Mouse (Mus musculus) heart, postnatal 0 days (tissue): ENCODE data around the gene Grb2. TPM values are rescaled to one million over a fixed set of nuclear protein-coding genes. Genes with fewer than 3 reads are reported as not detected.

Experiments
- ATAC-seq: fragments of 200-750 bp; cut with Nextera tagmentation; 2 replicates; pipeline ENCODE4 v1.8.0; 2017; ENCODE audit warnings: low read depth, moderate number of reproducible peaks, moderate library complexity; ENCODE audit not compliant: insufficient read depth
- DNase-seq: peaks from one replicate; pipeline ENCODE4 v3.0.0-alpha.2; 2016; ENCODE audit warnings: low spot score
- H3K27ac ChIP-seq: fragments of 300-500 bp; sonication (generic); 2 replicates; pipeline ENCODE4 v1.5.1; 2014; ENCODE audit warnings: low read depth, mild to moderate bottlenecking
- H3K27me3 ChIP-seq: fragments of 300-500 bp; sonication (generic); 2 replicates; pipeline ENCODE4 v1.6.1; 2014; ENCODE audit warnings: low read length, mixed read lengths; ENCODE audit not compliant: control insufficient read depth, insufficient read depth
- H3K36me3 ChIP-seq: fragments of 300-500 bp; sonication (generic); replicated peaks from 2 replicates; pipeline ENCODE4 v1.6.1; 2014; ENCODE audit warnings: low read length, mixed read lengths; ENCODE audit not compliant: control insufficient read depth, insufficient read depth
- H3K4me1 ChIP-seq: fragments of 300-500 bp; sonication (generic); 2 replicates; pipeline ENCODE4 v1.6.1; 2014; ENCODE audit warnings: antibody characterized with exemption; ENCODE audit not compliant: control insufficient read depth, insufficient read depth
- H3K4me2 ChIP-seq: fragments of 300-500 bp; sonication (generic); 2 replicates; pipeline ENCODE4 v1.6.1; 2014; ENCODE audit warnings: low read depth, mild to moderate bottlenecking, low read length, moderate library complexity
- H3K4me3 ChIP-seq: fragments of 300-500 bp; sonication (generic); 2 replicates; pipeline ENCODE4 v1.5.1; 2014; ENCODE audit warnings: low read depth, low read length
- H3K9ac ChIP-seq: fragments of 300-500 bp; sonication (generic); replicated peaks from 2 replicates; pipeline ENCODE4 v1.6.1; 2014; ENCODE audit warnings: low read depth, low read length, mixed read lengths
- H3K9me3 ChIP-seq: fragments of 300-500 bp; sonication (generic); replicated peaks from 2 replicates; pipeline ENCODE4 v1.6.1; 2016; ENCODE audit warnings: low read length; ENCODE audit not compliant: control insufficient read depth
- CTCF ChIP-seq: IDR thresholded peaks from 2 replicates; pipeline ENCODE4 v1.5.1; 2016; ENCODE audit warnings: antibody characterized with exemption, control low read depth, low read depth
- EP300 ChIP-seq: IDR thresholded peaks from 2 replicates; pipeline ENCODE4 v1.6.1; 2016; ENCODE audit warnings: antibody characterized with exemption, low read depth
- WGBS: fragments of 180-500 bp; shearing (Covaris S2); extraction: QIAGEN DNeasy Blood & Tissue Kit; methylation state at CpG from one replicate; pipeline ENCODE4 v1.1.7; 2014; 5-methylcytosine and 5-hydroxymethylcytosine counted together
- polyA plus RNA-seq: library from polyadenylated mRNA; unstranded; fragments of >200 nt; fragmentation: Nextera tagmentation; extraction: Ambion mirVana; gene quantifications from 2 replicates; pipeline ENCODE4 v1.2.1, GENCODE M21; 2015
- total RNA-seq: library from RNA; depleted of rRNA; stranded (reverse); fragments of >200 nt; gene quantifications from 2 replicates; pipeline ENCODE4 v1.2.3, GENCODE M21; 2014; ENCODE audit warnings: low replicate concordance

Gene Grb2
- total and polyA plus RNA-seq, 2 experiments from 2014 or later = 96.9 to 126 TPM

- 64% methylated on average over 6 of the region's 6 CpGs for WGBS
- Histone ChIP-seq H3K27me3 (no peaks in the 10 kb centered on the region), H3K4me2 (no peak overlapping the region), H3K4me3 (no peak overlapping the region), H3K4me1 (peaks cover 13% of the 10 kb centered on the region; the same call in 1 of the 2 replicates), H3K9ac (no peak overlapping the region), H3K27ac (no peak overlapping the region), H3K36me3 (peaks cover 31% of the 10 kb centered on the region), H3K9me3 (no peaks in the 10 kb centered on the region)
- no peak for DNase-seq
- no peak for TF ChIP-seq EP300
- no peak for TF ChIP-seq CTCF
- ATAC-seq = no peak
These were observed 91.5 kb downstream of the Grb2 start for GRCm38 (mm10) chr11:115616893-115617292.

- Histone ChIP-seq H3K27me3 (no peaks in the 10 kb centered on the region), H3K27ac (no peak overlapping the region), H3K9me3 (no peaks in the 10 kb centered on the region), H3K4me1 (peaks cover 13% of the 10 kb centered on the region; the same call in 1 of the 2 replicates), H3K4me3 (no peak overlapping the region), H3K36me3 (peaks cover 27% of the 10 kb centered on the region), H3K4me2 (no peak overlapping the region), H3K9ac (no peak overlapping the region)
- WGBS = 90% methylated on average over 7 of the region's 7 CpGs
- DNase-seq (no peak), ATAC-seq (no peak)
- TF ChIP-seq EP300 (no peak), CTCF (no peak)
These were observed 92.0 kb downstream of the Grb2 start for GRCm38 (mm10) chr11:115616371-115616770.

GRCm38 (mm10) chr11:115615875-115616274 lies 92.5 kb downstream of the Grb2 start:
- H3K4me1 ChIP-seq = peaks cover 13% of the 10 kb centered on the region; the same call in 1 of the 2 replicates
- TF ChIP-seq CTCF = no peak
- no peak for TF ChIP-seq EP300
- H3K27ac ChIP-seq = 0 out of 2 replicates have a peak overlapping the region, but pooled peaks have one; percentile 54
- 78% methylated on average over 6 of the region's 6 CpGs for WGBS
- no peaks in the 10 kb centered on the region for H3K27me3 ChIP-seq
- ATAC-seq = no peak
- no peaks in the 10 kb centered on the region for H3K9me3 ChIP-seq
- peaks cover 22% of the 10 kb centered on the region for H3K36me3 ChIP-seq
- no peak for DNase-seq
- no peak overlapping the region for H3K9ac ChIP-seq
- no peak overlapping the region for H3K4me2 ChIP-seq
- H3K4me3 ChIP-seq = no peak overlapping the region

- H3K4me1 ChIP-seq = peaks cover 13% of the 10 kb centered on the region; the same call in 1 of the 2 replicates
- TF ChIP-seq EP300 (no peak), CTCF (no peak)
- H3K4me2 ChIP-seq = no peak overlapping the region
- no peaks in the 10 kb centered on the region for H3K27me3 ChIP-seq
- H3K9ac ChIP-seq = peak overlapping the region; percentile 30; the same call in 1 of the 2 replicates
- no peaks in the 10 kb centered on the region for H3K9me3 ChIP-seq
- ATAC-seq (no peak), DNase-seq (no peak)
- peak overlapping the region; percentile 54 for H3K27ac ChIP-seq
- 58% methylated on average over 15 of the region's 15 CpGs for WGBS
- H3K36me3 ChIP-seq = peaks cover 16% of the 10 kb centered on the region
- H3K4me3 ChIP-seq = no peak overlapping the region
These were observed 93.1 kb downstream of the Grb2 start for GRCm38 (mm10) chr11:115615108-115615825.

- Histone ChIP-seq H3K9ac (no peak overlapping the region), H3K4me3 (no peak overlapping the region), H3K9me3 (no peaks in the 10 kb centered on the region), H3K4me1 (peaks cover 13% of the 10 kb centered on the region; the same call in 1 of the 2 replicates), H3K4me2 (no peak overlapping the region), H3K27ac (peak overlapping the region; percentile 54), H3K36me3 (peaks cover 14% of the 10 kb centered on the region; the same call in 1 of the 2 replicates), H3K27me3 (no peaks in the 10 kb centered on the region)
- DNase-seq = no peak
- WGBS = 71% methylated on average over 10 of the region's 10 CpGs
- no peak for TF ChIP-seq CTCF
- TF ChIP-seq EP300 = no peak
- ATAC-seq = no peak
These were observed 93.9 kb downstream of the Grb2 start for GRCm38 (mm10) chr11:115614346-115615107.
